Mouse (Mus musculus) intestine, postnatal 0 days (tissue): ENCODE data around the gene Nup85. TPM values are rescaled to one million over a fixed set of nuclear protein-coding genes. Genes with fewer than 3 reads are reported as not detected.

Experiments
- ATAC-seq: fragments of 200-750 bp; cut with Nextera tagmentation; 2 replicates; pipeline ENCODE4 v1.8.0; 2017; ENCODE audit warnings: mild to moderate bottlenecking, moderate TSS enrichment, moderate library complexity
- H3K27ac ChIP-seq: fragments of 300-500 bp; sonication (generic); 2 replicates; pipeline ENCODE4 v1.5.1; 2014; ENCODE audit warnings: mild to moderate bottlenecking, low read depth, low read length, moderate library complexity
- H3K27me3 ChIP-seq: fragments of 300-500 bp; sonication (generic); replicated peaks from 2 replicates; pipeline ENCODE4 v1.6.1; 2014; ENCODE audit warnings: low read length, mixed read lengths; ENCODE audit not compliant: control insufficient read depth, insufficient read depth
- H3K36me3 ChIP-seq: fragments of 300-500 bp; sonication (generic); 2 replicates; pipeline ENCODE4 v1.6.1; 2014; ENCODE audit warnings: mild to moderate bottlenecking, moderate library complexity; ENCODE audit not compliant: control insufficient read depth, insufficient read depth
- H3K4me1 ChIP-seq: fragments of 300-500 bp; sonication (generic); replicated peaks from 2 replicates; pipeline ENCODE4 v1.6.1; 2014; ENCODE audit warnings: antibody characterized with exemption, low read length, mixed read lengths; ENCODE audit not compliant: control insufficient read depth, insufficient read depth
- H3K4me2 ChIP-seq: fragments of 300-500 bp; sonication (generic); replicated peaks from 2 replicates; pipeline ENCODE4 v1.6.1; 2014; ENCODE audit warnings: low read depth, mild to moderate bottlenecking, moderate library complexity
- H3K4me3 ChIP-seq: fragments of 300-500 bp; sonication (generic); 2 replicates; pipeline ENCODE4 v1.5.1; 2014; ENCODE audit warnings: low read depth, low read length
- H3K9ac ChIP-seq: fragments of 300-500 bp; sonication (generic); 2 replicates; pipeline ENCODE4 v1.6.1; 2014; ENCODE audit warnings: mild to moderate bottlenecking, low read depth, low read length
- H3K9me3 ChIP-seq: fragments of 300-500 bp; sonication (generic); 2 replicates; pipeline ENCODE4 v1.6.1; 2016; ENCODE audit warnings: mixed run types; ENCODE audit not compliant: control insufficient read depth
- CTCF ChIP-seq: sonication (generic); IDR thresholded peaks from 2 replicates; pipeline ENCODE4 v1.5.1; 2016; ENCODE audit warnings: low read depth, mild to moderate bottlenecking, control low read depth, antibody characterized with exemption, moderate library complexity
- WGBS: fragments of 180-500 bp; shearing (Covaris S2); extraction: QIAGEN DNeasy Blood & Tissue Kit; methylation state at CpG from one replicate; pipeline ENCODE4 v1.1.7; 2014; 5-methylcytosine and 5-hydroxymethylcytosine counted together
- polyA plus RNA-seq: library from polyadenylated mRNA; unstranded; fragments of >200 nt; fragmentation: Nextera tagmentation; extraction: Ambion mirVana; gene quantifications from 2 replicates; pipeline ENCODE4 v1.2.1, GENCODE M21; 2015

Gene Nup85
- polyA plus RNA-seq, 1 experiment from 2014 or later, result 30.4 TPM

DNA sequence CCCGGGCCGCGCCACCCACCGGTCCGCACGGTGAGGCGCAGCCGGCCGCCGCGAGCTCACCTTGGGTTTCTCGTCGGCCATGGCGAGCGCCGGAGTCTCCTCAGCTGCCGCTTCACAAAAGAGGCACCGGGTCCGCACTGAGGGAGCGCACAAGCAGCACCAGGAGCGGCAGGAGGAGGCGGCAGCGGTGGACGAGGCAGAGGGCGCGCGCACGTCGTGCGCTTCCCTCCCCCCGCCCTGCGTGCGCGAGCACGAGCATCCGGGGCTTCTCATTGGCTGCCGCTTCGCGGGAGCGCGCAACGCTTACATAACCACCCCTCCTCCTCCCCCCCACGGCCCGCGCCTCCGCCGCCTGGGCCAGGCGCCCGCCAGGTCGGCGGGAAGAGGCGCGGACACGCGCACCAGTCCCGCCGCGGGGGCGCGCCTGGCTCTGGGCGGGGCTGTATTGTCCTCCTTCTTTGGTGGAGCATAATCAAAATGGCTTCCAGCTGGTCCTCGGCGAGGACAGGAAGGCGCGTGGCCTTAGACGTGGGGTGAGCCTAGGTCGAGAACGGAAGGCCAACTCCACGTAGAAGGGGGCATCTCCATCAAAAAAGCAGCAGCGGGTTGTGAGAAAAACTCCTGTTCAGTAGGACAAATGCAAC lies 28.1 kb upstream of the Nup85 start, which contains the start of gene Sumo2:
Sumo2 (minus strand) TSS at position 239 of the 644 bp plus-strand sequence.
- peak within 1 kb of the TSS; percentile 99 for H3K27ac ChIP-seq
- H3K9ac ChIP-seq, result peak within 1 kb of the TSS; percentile 95
- WGBS, result under 1% methylated on average over 45 of the region's 70 CpGs
- peak within 1 kb of the TSS; percentile 87 for H3K4me2 ChIP-seq
- H3K36me3 ChIP-seq, result peaks cover 25% of the 10 kb centered on the region
- TF ChIP-seq CTCF, result no peak
- no peaks in the 10 kb centered on the region for H3K9me3 ChIP-seq
- peak within 1 kb of the TSS; percentile 90 for H3K4me3 ChIP-seq
- peak; percentile 95 for ATAC-seq
- no peaks in the 10 kb centered on the region for H3K27me3 ChIP-seq
- H3K4me1 ChIP-seq, result no peaks in the 10 kb centered on the region

DNA sequence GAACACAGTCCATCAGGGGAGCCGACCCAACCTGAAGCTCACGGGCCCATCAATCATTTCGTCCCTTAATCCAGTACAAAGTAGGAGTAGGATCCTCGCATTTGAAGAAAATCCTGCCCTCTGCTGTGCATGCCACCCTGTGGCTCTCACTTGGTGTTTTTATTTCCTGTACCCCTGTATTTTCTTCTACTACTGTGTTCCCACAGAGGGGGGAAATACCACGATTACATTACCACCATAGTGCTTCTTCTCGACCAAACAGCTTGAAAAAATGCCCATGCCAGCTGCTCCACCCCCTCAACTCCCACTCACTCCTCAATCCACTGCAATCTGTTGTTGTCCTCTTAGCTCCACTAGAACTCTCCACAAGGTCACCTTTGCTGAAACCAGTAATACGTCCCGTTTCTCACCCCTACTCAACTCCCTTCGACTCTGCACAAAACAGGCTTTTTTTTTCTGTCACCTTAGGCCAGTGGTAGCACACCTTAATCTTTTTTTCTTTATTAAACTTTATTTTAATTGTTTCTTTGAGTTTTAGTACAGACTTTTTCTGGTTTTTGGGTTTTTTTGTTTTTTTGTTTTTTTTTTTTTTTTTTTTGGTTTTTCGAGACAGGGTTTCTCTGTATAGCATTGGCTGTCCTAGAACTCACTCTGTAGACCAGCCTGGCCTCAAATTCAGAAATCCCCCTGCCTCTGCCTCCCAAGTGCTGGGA lies 27.2 kb upstream of the Nup85 start:
- Histone ChIP-seq H3K4me2 (peak overlapping the region; percentile 87), H3K4me3 (peak overlapping the region; percentile 90), H3K27me3 (no peaks in the 10 kb centered on the region), H3K27ac (peak overlapping the region; percentile 99), H3K9me3 (no peaks in the 10 kb centered on the region), H3K4me1 (no peaks in the 10 kb centered on the region), H3K9ac (0 out of 2 replicates have a peak overlapping the region, but pooled peaks have one; percentile 95), H3K36me3 (peaks cover 17% of the 10 kb centered on the region)
- ATAC-seq, result no peak
- 89% methylated on average over 10 of the region's 10 CpGs for WGBS
- TF ChIP-seq CTCF, result no peak

DNA sequence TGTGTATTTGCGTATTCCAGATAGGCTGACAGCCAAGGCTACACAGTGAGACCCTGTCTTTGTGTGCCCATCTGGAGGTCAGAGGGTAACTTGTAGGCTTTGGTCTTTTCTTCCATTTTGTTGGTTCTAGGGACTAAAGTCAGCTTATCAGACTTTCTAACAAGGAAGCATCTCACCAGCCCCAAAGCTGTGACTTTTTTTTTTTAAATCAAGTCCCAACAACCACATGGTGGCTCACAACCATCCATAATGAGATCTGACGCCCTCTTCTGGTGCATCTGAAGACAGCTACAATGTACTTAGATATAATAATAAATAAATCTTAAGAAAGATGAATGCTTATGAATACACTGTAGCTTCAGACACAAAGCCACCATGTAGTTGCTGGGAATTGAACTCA lies 26.2 kb upstream of the Nup85 start:
- TF ChIP-seq CTCF, result peak; percentile 45; the same call in 1 of the 2 replicates
- no peak for ATAC-seq
- Histone ChIP-seq H3K4me1 (no peaks in the 10 kb centered on the region), H3K4me3 (no peak overlapping the region), H3K27ac (no peak overlapping the region), H3K27me3 (no peaks in the 10 kb centered on the region), H3K4me2 (no peak overlapping the region), H3K36me3 (peaks cover 7% of the 10 kb centered on the region), H3K9ac (no peak overlapping the region), H3K9me3 (no peaks in the 10 kb centered on the region)
- WGBS, result 58% methylated on average over 2 of the region's 2 CpGs

DNA sequence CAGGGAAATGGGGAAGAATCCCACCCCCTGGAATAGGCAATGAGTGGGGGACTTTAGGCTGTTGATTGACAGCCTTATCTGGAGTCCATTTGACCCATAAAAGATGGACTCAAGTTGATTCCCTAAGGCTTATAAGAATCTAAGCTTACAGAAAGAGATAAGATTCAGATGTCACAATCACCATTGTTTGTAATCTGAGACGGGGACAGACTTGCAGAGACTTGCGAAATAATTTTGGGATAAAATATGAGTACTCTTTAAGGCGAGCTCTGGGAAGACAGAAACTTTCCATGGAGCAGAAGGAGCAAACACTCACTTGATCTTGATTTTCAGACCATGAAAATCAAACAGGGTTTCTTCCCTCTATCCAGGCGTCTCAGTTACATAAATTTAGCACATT lies 20.7 kb upstream of the Nup85 start:
- 65% methylated on average over 4 of the region's 4 CpGs for WGBS
- no peak for ATAC-seq
- no peaks in the 10 kb centered on the region for H3K36me3 ChIP-seq

DNA sequence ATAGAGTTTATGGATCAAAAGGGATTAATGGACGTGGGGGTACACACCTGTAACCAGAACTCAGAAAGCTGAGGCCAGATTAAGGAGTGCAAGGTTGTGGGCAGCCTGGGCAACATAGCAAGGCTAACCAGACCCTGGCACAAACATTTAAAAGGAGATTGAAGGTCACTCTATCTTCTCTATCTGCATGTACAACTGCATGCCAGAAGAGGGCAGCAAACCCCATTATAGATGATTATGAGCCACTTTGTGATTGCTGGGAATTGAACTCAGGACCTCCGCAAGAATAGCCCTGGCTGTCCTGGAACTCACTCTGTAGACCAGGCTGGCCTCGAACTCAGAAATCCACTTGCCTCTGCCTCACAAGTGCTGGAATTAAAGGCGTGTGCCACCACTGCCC lies 11.5 kb upstream of the Nup85 start:
- no peaks in the 10 kb centered on the region for H3K27me3 ChIP-seq
- no peak overlapping the region for H3K4me2 ChIP-seq
- 0 out of 2 replicates have a peak, but pooled peaks cover 2% of the 10 kb centered on the region for H3K9me3 ChIP-seq
- TF ChIP-seq CTCF, result peak; percentile 68
- WGBS, result 67% methylated on average over 4 of the region's 4 CpGs
- no peak overlapping the region for H3K9ac ChIP-seq
- no peaks in the 10 kb centered on the region for H3K36me3 ChIP-seq
- H3K27ac ChIP-seq, result no peak overlapping the region
- H3K4me3 ChIP-seq, result no peak overlapping the region
- no peaks in the 10 kb centered on the region for H3K4me1 ChIP-seq
- no peak for ATAC-seq

More for the DNA sequence above, 20.7 kb upstream of the Nup85 start:
- Histone ChIP-seq H3K9ac (no peak overlapping the region), H3K27me3 (no peaks in the 10 kb centered on the region), H3K9me3 (no peaks in the 10 kb centered on the region), H3K4me3 (no peak overlapping the region), H3K4me1 (no peaks in the 10 kb centered on the region), H3K27ac (no peak overlapping the region), H3K4me2 (no peak overlapping the region)
- no peak for TF ChIP-seq CTCF

DNA sequence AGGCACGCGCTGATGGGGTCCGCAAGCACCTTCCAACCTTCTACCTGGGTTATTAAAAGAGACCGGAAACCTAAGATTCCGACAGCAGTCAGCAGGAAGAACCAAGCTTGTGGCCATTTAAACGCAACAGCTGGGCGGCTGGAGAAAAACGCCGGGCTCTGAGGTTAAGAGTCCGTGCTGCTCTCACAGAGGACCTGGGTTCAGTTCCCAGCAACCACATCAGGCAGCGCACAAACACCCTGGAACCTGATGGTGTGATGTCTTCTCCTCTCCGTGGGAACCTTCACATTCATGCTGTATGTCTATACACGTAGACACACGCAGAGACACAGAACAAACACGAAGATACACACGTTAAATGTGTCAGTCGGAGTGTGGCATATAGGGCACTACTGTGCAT lies 8.5 kb upstream of the Nup85 start:
- Histone ChIP-seq H3K27me3 (no peaks in the 10 kb centered on the region), H3K36me3 (no peaks in the 10 kb centered on the region), H3K9me3 (no peaks in the 10 kb centered on the region), H3K4me2 (no peak overlapping the region), H3K27ac (no peak overlapping the region), H3K9ac (no peak overlapping the region), H3K4me1 (no peaks in the 10 kb centered on the region), H3K4me3 (no peak overlapping the region)
- 77% methylated on average over 17 of the region's 17 CpGs for WGBS
- ATAC-seq, result no peak
- TF ChIP-seq CTCF, result no peak
